Mouse (Mus musculus) CD4-positive, CD25-positive, alpha-beta regulatory T cell, adult 4 months (primary cell): ENCODE results near the gene Jak3. TPM values are rescaled to one million over a fixed set of nuclear protein-coding genes. Genes with fewer than 3 reads are reported as not detected.
"Not testable (repeated sequence)": the region's sequence is repeated elsewhere in the genome, so short reads cannot be mapped to it uniquely, and the experiment has no call there.

Experiments
- ATAC-seq: one replicate; pipeline ENCODE4 v1.8.0; 2017
- polyA plus RNA-seq, 2 experiments: library from polyadenylated mRNA; unstranded; fragments of 100-300 nt; shearing (Covaris generic); gene quantifications; one replicate each; pipeline ENCODE4 v1.2.1; 2017

Jak3 gene
- polyA plus RNA-seq, 2 experiments from 2014 or later, result 21.2 TPM

DNA sequence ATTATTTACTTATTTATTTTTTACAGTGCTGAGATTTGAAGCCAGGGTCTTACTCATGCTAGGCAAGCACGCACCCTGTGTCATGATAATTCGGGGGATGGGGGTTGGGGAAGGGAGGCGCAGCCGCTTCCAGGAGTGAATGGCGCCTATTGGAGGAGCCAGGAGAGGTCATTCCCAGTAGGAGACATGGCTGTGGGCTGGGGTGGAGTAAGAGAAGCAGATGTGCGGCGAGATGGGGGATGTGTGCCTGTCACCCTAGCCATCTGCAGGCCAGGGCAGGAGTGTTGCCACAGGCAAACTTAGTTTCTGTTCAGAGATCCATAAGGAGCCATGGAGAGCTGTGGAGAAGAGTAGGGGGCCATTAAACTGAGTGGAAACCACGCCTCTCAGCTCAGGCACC is 11.5 kb downstream of the Jak3 start:
- ATAC-seq, result no peak

DNA sequence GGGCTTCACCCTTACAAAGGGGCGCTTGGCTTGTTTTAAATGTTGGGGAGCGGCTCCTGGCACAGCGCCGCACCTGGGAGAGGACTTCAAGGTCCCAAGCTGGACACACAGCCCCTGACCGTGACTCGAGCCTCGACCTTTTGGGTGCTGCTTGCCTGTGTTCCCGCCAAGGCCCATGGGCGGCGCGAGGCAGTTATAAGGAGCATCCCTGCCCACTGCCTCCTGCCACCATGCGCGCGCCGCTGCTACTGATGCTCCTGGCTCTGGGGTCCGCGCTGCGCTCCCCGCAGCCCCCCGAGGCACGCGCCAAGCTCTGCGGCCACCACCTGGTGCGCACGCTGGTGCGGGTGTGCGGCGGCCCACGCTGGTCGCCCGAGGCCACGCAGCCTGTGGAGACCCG is 12.9 kb downstream of the Jak3 start, which contains the start of gene Insl3:
TSS of gene Insl3 (plus strand) at position 187 of the 400 bp plus-strand sequence.
- ATAC-seq, result no peak

DNA sequence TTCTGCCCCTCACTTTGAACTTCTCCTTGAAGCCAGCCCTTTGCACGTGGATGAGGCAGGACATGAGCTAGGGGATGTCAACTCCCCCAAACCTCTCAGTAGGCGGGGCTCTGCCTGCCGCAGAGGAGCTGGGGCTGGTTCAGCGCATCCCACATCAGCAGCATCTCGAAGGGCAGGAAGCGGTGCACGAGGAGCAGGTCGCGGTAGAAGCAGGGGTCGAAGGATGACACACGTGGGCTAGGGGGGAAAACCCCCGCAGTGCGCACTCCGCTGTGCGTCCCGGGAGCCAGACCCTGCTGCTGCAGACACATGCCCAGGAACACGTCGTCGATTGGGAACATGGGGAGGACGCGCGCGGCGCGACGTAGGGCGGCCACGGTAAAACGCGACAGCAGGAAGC is 16.4 kb downstream of the Jak3 start:
- ATAC-seq, result peak; percentile 92

DNA sequence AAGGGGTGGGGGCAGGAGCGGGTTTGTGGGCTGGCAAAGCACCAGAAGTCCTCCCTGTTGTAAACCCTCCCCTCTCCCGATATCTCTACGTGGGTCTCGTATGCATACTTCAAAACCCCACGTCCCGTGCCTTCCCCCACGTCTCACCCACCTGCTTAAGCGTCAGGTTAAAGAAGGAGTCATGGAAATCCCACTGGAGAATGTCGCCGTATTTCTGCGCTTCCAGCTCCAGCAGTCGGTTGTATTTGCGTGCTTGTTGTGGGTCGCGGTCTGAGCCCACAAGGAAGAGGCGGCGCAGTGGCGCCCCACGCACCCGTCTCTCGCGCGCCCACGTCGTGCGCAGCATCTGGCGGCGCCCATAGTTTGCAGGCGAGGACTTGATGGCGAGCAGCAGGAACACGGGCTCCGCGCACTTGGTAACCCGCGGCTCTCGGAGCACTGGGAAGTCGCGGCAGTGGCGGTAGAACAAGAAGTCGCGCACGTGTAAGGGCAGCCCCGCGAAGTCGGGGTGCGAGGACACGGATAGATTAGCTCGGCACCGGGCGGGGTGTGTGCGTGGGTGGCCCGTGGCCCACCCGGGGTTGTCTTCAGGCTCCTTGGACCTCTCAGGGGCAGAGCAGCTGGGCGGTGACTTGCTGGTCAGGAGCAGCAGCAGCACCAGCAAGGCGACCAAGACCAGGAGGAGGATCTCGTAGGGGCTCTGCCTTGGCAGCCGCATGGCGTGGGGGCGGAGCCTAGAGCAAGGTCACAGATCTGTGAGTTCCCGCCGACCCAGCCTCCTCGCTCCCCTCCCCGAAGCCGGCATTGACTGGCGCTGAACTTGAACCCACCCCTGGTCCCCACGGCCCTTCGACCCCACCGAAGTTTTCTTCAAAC is 17.3 kb downstream of the Jak3 start:
- ATAC-seq, result peak; percentile 15

DNA sequence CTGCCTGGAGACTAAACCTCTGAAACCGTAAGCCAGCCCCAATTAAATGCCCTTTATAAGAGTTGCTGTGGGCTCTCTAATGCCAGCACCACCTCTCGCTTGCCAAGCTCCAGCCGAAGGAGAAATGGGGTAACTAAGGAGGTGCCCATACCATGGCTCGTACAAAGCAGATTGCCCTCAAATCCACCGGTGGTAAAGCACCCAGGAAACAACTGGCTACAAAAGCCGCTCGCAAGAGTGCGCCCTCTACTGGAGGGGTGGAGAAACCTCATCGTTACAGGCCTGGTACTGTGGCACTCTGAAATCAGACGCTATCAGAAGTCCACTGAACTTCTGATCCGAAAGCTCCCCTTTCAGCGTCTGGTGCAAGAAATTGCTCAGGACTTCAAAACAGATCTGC is 19.4 kb downstream of the Jak3 start:
- not testable (repeated sequence) for ATAC-seq

GRCm38 (mm10) chr8:71700493-71701269 is 24.6 kb downstream of the Jak3 start:
- peak; percentile 52 for ATAC-seq

GRCm38 (mm10) chr8:71701414-71702086 is 25.5 kb downstream of the Jak3 start, which contains the start of gene B3gnt3:
Gene B3gnt3 (minus strand): TSS chr8:71701789.
- peak; percentile 64 for ATAC-seq

- peak; percentile 51 for ATAC-seq
Observed at GRCm38 (mm10) chr8:71702087-71702432, 26.0 kb downstream of the Jak3 start.

DNA sequence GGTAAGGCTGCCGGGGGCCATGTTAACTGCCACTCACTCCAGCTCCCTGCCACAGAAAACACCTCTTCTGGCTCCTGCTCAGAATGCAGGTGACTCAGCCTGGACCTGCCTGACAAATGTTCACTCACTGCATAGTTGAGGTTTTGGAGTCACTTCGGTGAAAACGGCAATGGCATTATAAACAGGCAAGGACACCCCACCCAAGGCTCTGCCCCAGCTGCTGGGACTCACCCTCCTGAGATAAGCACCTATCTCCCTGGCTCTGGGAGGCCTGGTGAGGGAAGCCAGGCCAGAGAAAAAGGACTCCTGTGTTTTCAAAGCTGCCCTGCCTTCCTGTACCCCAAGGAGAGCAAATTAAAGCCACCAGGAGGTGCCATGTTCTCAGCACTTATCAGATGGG is 26.8 kb downstream of the Jak3 start:
- no peak for ATAC-seq

DNA sequence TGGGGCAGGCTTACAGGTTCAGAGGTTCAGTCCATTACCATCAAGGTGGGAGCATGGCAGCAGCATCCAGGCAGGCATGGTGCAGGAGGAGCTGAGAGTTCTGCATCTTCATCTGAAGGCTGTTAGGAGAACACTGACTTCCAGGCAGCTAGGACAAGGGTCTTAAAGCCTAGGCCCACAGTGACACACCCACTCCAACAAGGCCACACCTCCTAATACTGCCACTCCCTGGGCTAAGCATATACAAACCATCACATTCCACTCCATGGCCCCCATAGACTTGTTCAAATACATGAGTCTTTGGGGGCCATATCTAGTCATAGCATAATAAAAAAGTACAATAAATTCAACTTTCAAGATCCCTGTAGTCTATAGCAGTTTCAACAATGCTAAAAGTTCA is 27.3 kb downstream of the Jak3 start:
- not testable (repeated sequence) for ATAC-seq

GRCm38 (mm10) chr8:71707874-71708273 is 31.8 kb downstream of the Jak3 start:
- peak; percentile 50 for ATAC-seq

GRCm38 (mm10) chr8:71709134-71709799 is 33.2 kb downstream of the Jak3 start:
- ATAC-seq, result no peak

DNA sequence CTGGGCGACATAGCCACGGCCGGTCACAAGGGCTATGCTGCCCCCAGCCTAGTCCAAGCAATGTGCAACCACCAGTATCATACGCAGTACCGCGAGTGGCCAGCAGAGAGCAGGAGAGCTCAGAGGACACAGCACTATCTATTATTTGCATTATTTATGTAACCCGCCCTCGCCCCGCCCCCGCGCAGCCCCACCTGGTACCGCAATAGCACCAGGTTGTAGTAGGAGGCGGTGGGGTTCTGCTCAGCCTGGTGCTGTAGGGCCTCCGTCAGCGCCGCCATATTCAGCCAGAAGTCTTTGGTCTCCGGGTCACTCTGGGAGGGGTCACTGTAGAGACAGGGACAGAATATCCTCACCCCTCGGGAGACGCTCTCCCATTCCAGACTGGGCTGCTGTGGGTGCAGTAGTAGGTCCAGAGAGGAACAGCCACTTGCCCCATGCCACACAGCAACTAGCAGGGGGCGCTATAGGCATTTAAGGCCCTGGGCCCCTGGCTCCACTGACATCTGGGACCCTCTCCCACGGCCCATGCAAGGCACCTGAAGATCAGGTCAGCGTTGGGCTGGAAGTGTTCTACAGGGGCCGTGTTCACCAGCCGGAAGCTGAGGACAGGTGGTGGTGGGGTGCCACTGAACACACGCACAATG is 33.8 kb downstream of the Jak3 start:
- peak; percentile 74 for ATAC-seq

DNA sequence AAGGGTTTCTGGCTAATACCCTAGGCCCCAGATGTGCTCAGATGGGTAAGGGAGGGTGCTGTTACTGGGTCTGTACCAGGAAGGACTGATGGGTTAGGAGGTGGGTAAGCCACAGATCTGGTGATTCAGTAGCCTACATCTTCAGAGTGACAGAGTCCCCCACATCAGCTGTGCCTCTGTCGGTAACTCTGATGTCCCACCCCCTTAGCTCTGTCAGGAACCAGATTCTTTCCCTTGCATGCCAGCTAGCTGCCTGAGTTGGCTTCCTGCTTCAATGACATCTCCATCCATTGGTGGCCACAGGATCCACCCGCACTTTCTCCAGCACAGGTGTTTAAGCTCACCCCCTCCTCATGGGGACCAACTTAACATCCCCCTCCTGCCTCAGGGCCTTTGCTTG is 35.5 kb downstream of the Jak3 start:
- no peak for ATAC-seq

DNA sequence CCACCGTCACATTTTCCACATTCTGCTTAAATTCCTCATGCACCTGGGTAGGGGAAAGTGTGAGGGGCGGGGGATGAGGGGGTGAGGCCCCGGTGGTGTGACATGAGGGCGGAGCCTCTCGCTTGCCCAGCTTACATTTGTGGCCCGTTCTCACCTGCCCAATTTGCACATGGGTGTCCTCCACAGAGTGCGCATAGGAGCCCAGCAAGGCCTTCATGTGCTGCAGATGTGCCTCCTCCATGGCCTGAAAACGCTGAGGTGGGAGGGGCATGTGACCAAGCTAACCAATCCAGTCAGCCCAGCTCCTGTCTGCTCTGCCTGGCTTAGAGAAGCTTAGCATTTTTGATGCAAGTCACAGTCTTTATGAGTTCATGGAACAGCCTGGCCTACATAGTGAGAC is 39.4 kb downstream of the Jak3 start:
- ATAC-seq, result no peak

GRCm38 (mm10) chr8:71716561-71717053 is 40.5 kb downstream of the Jak3 start:
- ATAC-seq, result no peak

- ATAC-seq, result no peak
Observed at GRCm38 (mm10) chr8:71717096-71717495, 41.0 kb downstream of the Jak3 start.

DNA sequence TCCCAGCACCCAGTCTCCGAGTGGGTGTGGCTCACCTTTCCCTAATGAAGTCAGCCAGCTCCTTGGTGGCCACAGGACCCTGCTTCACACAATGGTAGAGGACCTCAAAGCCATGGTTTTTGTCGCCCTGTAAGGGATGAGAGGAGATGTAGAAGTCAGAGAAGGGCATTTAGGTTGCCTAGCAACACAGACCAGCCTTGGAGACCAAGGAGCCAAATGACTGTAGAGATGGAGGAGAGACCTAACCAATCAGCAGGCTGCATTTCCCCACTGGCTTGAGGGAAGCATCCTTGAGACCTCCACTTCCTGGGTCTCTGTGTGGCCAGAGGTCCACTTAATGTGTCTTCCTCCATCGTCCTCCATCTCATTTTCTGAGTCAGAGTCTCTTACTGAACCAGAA is 42.2 kb downstream of the Jak3 start:
- ATAC-seq, result no peak

- ATAC-seq, result no peak
Observed at GRCm38 (mm10) chr8:71719218-71719617, 43.1 kb downstream of the Jak3 start.

GRCm38 (mm10) chr8:71719928-71720457 is 43.9 kb downstream of the Jak3 start:
- no peak for ATAC-seq

DNA sequence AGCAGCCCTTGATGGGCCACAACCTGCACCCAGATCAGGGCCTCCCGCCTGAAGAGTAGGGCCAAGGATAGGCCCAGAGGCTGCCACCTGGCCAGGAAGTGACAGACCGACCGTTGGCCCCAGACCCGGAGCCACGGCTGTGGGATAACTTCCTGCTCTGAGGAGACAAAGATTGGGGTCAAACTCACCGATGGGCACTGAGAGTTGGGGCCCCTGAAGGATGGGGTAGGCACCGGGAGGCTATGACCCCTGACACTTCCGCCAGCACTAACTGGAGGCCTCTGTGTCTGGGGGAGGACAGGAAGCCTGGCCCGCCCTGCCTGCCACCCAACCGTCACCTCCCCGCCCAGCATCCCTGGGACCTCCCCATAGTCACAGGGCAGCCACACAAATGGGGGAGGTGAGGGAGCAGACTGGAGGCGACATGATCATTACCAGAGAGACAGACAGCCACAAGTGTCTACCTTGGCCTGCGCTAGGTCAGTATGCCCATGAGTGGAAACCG is 47.0 kb downstream of the Jak3 start:
- peak; percentile 88 for ATAC-seq
